Comparison of ENCODE assay signal across 7 mouse cellular contexts in the genomic region with DNA sequence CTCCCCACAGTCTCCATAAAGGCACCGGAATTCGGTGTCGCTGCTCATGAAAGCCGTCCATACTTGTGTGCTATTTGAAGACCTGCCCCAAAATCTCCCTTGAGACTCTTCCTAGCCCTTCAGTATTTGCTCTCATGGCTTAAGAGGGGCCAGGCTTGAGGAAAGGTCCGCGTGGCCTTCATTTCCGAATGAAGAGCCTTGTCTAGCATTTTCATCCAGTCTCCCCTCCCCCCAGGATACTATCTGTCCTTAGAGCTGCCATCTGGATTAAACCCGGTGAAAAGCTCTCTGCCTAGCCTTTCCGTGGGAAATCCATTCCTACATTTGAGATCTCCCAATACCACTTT. TPM values are rescaled to one million over a fixed set of nuclear protein-coding genes. Genes with fewer than 3 reads are reported as not detected.
DNase-seq lines count a peak whose midpoint lies in the region; ATAC-seq and TF ChIP-seq lines count a peak whose summit lies in the region.

No protein-coding gene starts in this region.

- no peak for TF ChIP-seq POLR2A in liver, adult 2 months (IDR thresholded peaks at IDR 0.05; ENCODE audit: extremely low read depth, insufficient read depth, low read length)

- peaks cover 24% of the 10 kb centered on the region for H3K36me3 ChIP-seq in lung, embryonic 14.5 days (ENCODE audit: insufficient read depth)
- peaks cover 7% of the 10 kb centered on the region for H3K36me3 ChIP-seq in heart, postnatal 0 days (replicated peaks; ENCODE audit: control insufficient read depth, insufficient read depth, low read length)
- peaks cover 12% of the 10 kb centered on the region for H3K36me3 ChIP-seq in liver, adult 2 months (ENCODE audit: control insufficient read depth, insufficient read depth, low read length)

- H3K9ac ChIP-seq in lung, embryonic 14.5 days: peak overlapping the region; percentile 78
- H3K9ac ChIP-seq in heart, postnatal 0 days (replicated peaks; ENCODE audit: low read depth, low read length): peak overlapping the region; percentile 72
- peak overlapping the region; percentile 99 for H3K9ac ChIP-seq in liver, adult 2 months (ENCODE audit: low read depth, low read length)

- H3K4me2 ChIP-seq in lung, embryonic 14.5 days: peak overlapping the region; percentile 66
- H3K4me2 ChIP-seq in heart, postnatal 0 days (ENCODE audit: low read depth, low read length): peak overlapping the region; percentile 75

- H3K4me1 ChIP-seq in lung, embryonic 14.5 days (ENCODE audit: insufficient read depth): no peaks in the 10 kb centered on the region
- 0 out of 2 replicates have a peak, but pooled peaks cover 7% of the 10 kb centered on the region for H3K4me1 ChIP-seq in heart, postnatal 0 days (ENCODE audit: control insufficient read depth, insufficient read depth)
- H3K4me1 ChIP-seq in liver, adult 2 months (ENCODE audit: control insufficient read depth, insufficient read depth, low read length): peaks cover 6% of the 10 kb centered on the region; the same call in 1 of the 2 replicates

- H3K9me3 ChIP-seq in lung, embryonic 14.5 days (ENCODE audit: low read depth, low read length): no peaks in the 10 kb centered on the region
- no peaks in the 10 kb centered on the region for H3K9me3 ChIP-seq in heart, postnatal 0 days (replicated peaks; ENCODE audit: control insufficient read depth, low read length)

- TF ChIP-seq CTCF in lung, embryonic 14.5 days (IDR thresholded peaks at IDR 0.05; ENCODE audit: low read depth): no peak
- TF ChIP-seq CTCF in heart, postnatal 0 days (IDR thresholded peaks at IDR 0.05; ENCODE audit: low read depth): no peak
- no peak for TF ChIP-seq CTCF in liver, adult 2 months (IDR thresholded peaks at IDR 0.05; ENCODE audit: low read depth, low read length)

- ATAC-seq in lung, embryonic 14.5 days (ENCODE audit: insufficient read depth): no peak
- 0 out of 2 replicates have a peak, but pooled peaks have one; percentile 2 for ATAC-seq in heart, postnatal 0 days (ENCODE audit: insufficient read depth, low read depth)

- DNase-seq in lung, embryonic 14.5 days: peak; percentile 28
- no peak for DNase-seq in lung, postnatal 4 days
- DNase-seq in c-Kit-negative CD71-positive TER-119-positive erythroid progenitor cells, embryonic 14.5 days (ENCODE audit: low read depth, low spot score): peak; percentile 20
- no peak for DNase-seq in heart, postnatal 0 days (ENCODE audit: low spot score)
- peak; percentile 21 for DNase-seq in liver, adult 2 months (ENCODE audit: extremely low read depth, low read depth, low spot score)
- DNase-seq in retina, postnatal 7 days (ENCODE audit: low read depth, low spot score): peak; percentile 8
- DNase-seq in spleen, postnatal 4 days (ENCODE audit: low spot score in 2 of 2): no peak

- WGBS in lung, embryonic 14.5 days: 11% methylated on average over 9 of the region's 9 CpGs
- WGBS in heart, postnatal 0 days: 15% methylated on average over 9 of the region's 9 CpGs
- WGBS in liver, adult 2 months: 0% methylated on average over 9 of the region's 9 CpGs

- 0 out of 2 replicates have a peak overlapping the region, but pooled peaks have one; percentile 72 for H3K27ac ChIP-seq in lung, embryonic 14.5 days (ENCODE audit: low read depth)
- peak overlapping the region; percentile 80 for H3K27ac ChIP-seq in heart, postnatal 0 days (ENCODE audit: low read depth)
- H3K27ac ChIP-seq in liver, adult 2 months (replicated peaks; ENCODE audit: insufficient read depth, low read depth, low read length): peak overlapping the region; percentile 89

- no peaks in the 10 kb centered on the region for H3K27me3 ChIP-seq in lung, embryonic 14.5 days (ENCODE audit: insufficient read depth, low read length)
- no peaks in the 10 kb centered on the region for H3K27me3 ChIP-seq in heart, postnatal 0 days (ENCODE audit: control insufficient read depth, insufficient read depth, low read length)
- no peaks in the 10 kb centered on the region for H3K27me3 ChIP-seq in liver, adult 2 months (ENCODE audit: control insufficient read depth, insufficient read depth, low read length)

- TF ChIP-seq EP300 in heart, postnatal 0 days (IDR thresholded peaks at IDR 0.05; ENCODE audit: low read depth): no peak

- H3K79me2 ChIP-seq in liver, adult 2 months (ENCODE audit: control insufficient read depth, insufficient read depth, low read length): peaks cover 13% of the 10 kb centered on the region; the same call in 1 of the 2 replicates

- peak overlapping the region; percentile 61 for H3K4me3 ChIP-seq in lung, embryonic 14.5 days (ENCODE audit: low read depth, low read length)
- H3K4me3 ChIP-seq in heart, postnatal 0 days (ENCODE audit: low read depth, low read length): peak overlapping the region; percentile 62
- H3K4me3 ChIP-seq in liver, adult 2 months (ENCODE audit: insufficient read depth, low read depth, low read length): peak overlapping the region; percentile 100

RNA-seq across cellular contexts. Expression of a gene that starts 5.3 kb away (rescaled TPM):
- polyA plus RNA-seq in lung, embryonic 14.5 days (2014; fragmentation: Nextera tagmentation; extraction: Ambion mirVana): 200 and 202 TPM in 2 replicates
- total RNA-seq in heart, postnatal 0 days (2014; rRNA removed; ENCODE audit: low replicate concordance): 258 and 314 TPM in 2 replicates
- 100 and 105 TPM in 2 replicates for polyA plus RNA-seq in heart, postnatal 0 days (2015; fragmentation: Nextera tagmentation; extraction: Ambion mirVana)
- 69.8 and 90.9 TPM in 2 replicates for total RNA-seq in liver, adult 2 months (2014; rRNA removed)
- 162 and 181 TPM in 2 replicates for polyA plus RNA-seq in liver, adult 2 months (2012; rRNA removed)

RNA-seq across cellular contexts. Expression of a gene that starts 24.3 kb away (rescaled TPM):
- 92.8 and 96.6 TPM in 2 replicates for polyA plus RNA-seq in lung, embryonic 14.5 days (2014; fragmentation: Nextera tagmentation; extraction: Ambion mirVana)
- total RNA-seq in heart, postnatal 0 days (2014; rRNA removed; ENCODE audit: low replicate concordance): 154 and 171 TPM in 2 replicates
- 83.1 and 83.4 TPM in 2 replicates for polyA plus RNA-seq in heart, postnatal 0 days (2015; fragmentation: Nextera tagmentation; extraction: Ambion mirVana)
- total RNA-seq in liver, adult 2 months (2014; rRNA removed): 11.7 and 12.5 TPM in 2 replicates
- polyA plus RNA-seq in liver, adult 2 months (2012; rRNA removed): 33.0 and 47.5 TPM in 2 replicates

RNA-seq across cellular contexts. Expression of a gene that starts 40.3 kb away (rescaled TPM):
- polyA plus RNA-seq in lung, embryonic 14.5 days (2014; fragmentation: Nextera tagmentation; extraction: Ambion mirVana): 38.2 and 39.9 TPM in 2 replicates
- total RNA-seq in heart, postnatal 0 days (2014; rRNA removed; ENCODE audit: low replicate concordance): 20.8 and 28.8 TPM in 2 replicates
- 10.2 and 11.4 TPM in 2 replicates for polyA plus RNA-seq in heart, postnatal 0 days (2015; fragmentation: Nextera tagmentation; extraction: Ambion mirVana)
- 0.46 and 0.74 TPM in 2 replicates for total RNA-seq in liver, adult 2 months (2014; rRNA removed)
- polyA plus RNA-seq in liver, adult 2 months (2012; rRNA removed): 0.54 and 0.55 TPM in 2 replicates

RNA-seq across cellular contexts. Expression of a gene that starts 46.0 kb away (rescaled TPM):
- polyA plus RNA-seq in lung, embryonic 14.5 days (2014; fragmentation: Nextera tagmentation; extraction: Ambion mirVana): 243 and 245 TPM in 2 replicates
- total RNA-seq in heart, postnatal 0 days (2014; rRNA removed; ENCODE audit: low replicate concordance): 426 and 506 TPM in 2 replicates
- 979 and 1,041 TPM in 2 replicates for polyA plus RNA-seq in heart, postnatal 0 days (2015; fragmentation: Nextera tagmentation; extraction: Ambion mirVana)
- 294 and 308 TPM in 2 replicates for total RNA-seq in liver, adult 2 months (2014; rRNA removed)
- polyA plus RNA-seq in liver, adult 2 months (2012; rRNA removed): 199 and 207 TPM in 2 replicates

RNA-seq across cellular contexts. Expression of a gene that starts 46.1 kb away (rescaled TPM):
- 69.8 and 75.1 TPM in 2 replicates for polyA plus RNA-seq in lung, embryonic 14.5 days (2014; fragmentation: Nextera tagmentation; extraction: Ambion mirVana)
- total RNA-seq in heart, postnatal 0 days (2014; rRNA removed; ENCODE audit: low replicate concordance): 45.6 and 55.8 TPM in 2 replicates
- 21.0 and 24.1 TPM in 2 replicates for polyA plus RNA-seq in heart, postnatal 0 days (2015; fragmentation: Nextera tagmentation; extraction: Ambion mirVana)
- 12.3 and 14.0 TPM in 2 replicates for total RNA-seq in liver, adult 2 months (2014; rRNA removed)
- 23.9 and 32.9 TPM in 2 replicates for polyA plus RNA-seq in liver, adult 2 months (2012; rRNA removed)

Comparison
In these comparisons a context has a peak if more than half of its experiments do, and no peak if none do; other contexts are left out.
1. DNase-seq: peak in lung, embryonic 14.5 days (single experiment), c-Kit-negative CD71-positive TER-119-positive erythroid progenitor cells, embryonic 14.5 days (single experiment), liver, adult 2 months (single experiment) and retina, postnatal 7 days (single experiment); none in lung, postnatal 4 days (0 of 2), heart, postnatal 0 days (single experiment) and spleen, postnatal 4 days (0 of 2).
2. Peak in every context shown above with its lines, with median percentiles within 50 percentile points of each other: H3K27ac ChIP-seq, H3K4me3 ChIP-seq and H3K9ac ChIP-seq.